Mouse (Mus musculus) testis, adult 2 months (tissue): ENCODE results near the gene Scube3. TPM values are rescaled to one million over a fixed set of nuclear protein-coding genes. Genes with fewer than 3 reads are reported as not detected.

ENCODE experiments used
- H3K27ac ChIP-seq: fragments of 200-500 bp; 2 replicates; pipeline ENCODE4 v1.5.1; 2012; ENCODE audit warnings: low read depth, low read length; ENCODE audit not compliant: control insufficient read depth, insufficient read depth
- H3K27me3 ChIP-seq: fragments of 200-500 bp; 2 replicates; pipeline ENCODE4 v1.6.1; 2012; ENCODE audit warnings: mild to moderate bottlenecking, low read length, moderate library complexity; ENCODE audit not compliant: control insufficient read depth, insufficient read depth
- H3K36me3 ChIP-seq: fragments of 200-500 bp; 2 replicates; pipeline ENCODE4 v1.6.1; 2012; ENCODE audit warnings: mild to moderate bottlenecking, low read length; ENCODE audit not compliant: control insufficient read depth, insufficient read depth
- H3K4me1 ChIP-seq: fragments of 200-500 bp; 2 replicates; pipeline ENCODE4 v1.6.1; 2012; ENCODE audit warnings: low read length; ENCODE audit not compliant: control insufficient read depth, insufficient read depth
- H3K4me3 ChIP-seq: fragments of 200-500 bp; 2 replicates; pipeline ENCODE4 v1.5.1; 2012; ENCODE audit warnings: low read depth, mild to moderate bottlenecking, low read length, moderate library complexity, mixed read lengths; ENCODE audit not compliant: control insufficient read depth
- CTCF ChIP-seq: fragments of 200-500 bp; IDR thresholded peaks from 2 replicates; pipeline ENCODE4 v1.5.1; 2012; ENCODE audit warnings: low read depth, mild to moderate bottlenecking, inconsistent platforms, low read length, moderate library complexity; ENCODE audit not compliant: control insufficient read depth, insufficient read depth, insufficient replicate concordance
- POLR2A ChIP-seq: fragments of 200-500 bp; IDR thresholded peaks from 2 replicates; pipeline ENCODE4 v1.6.1; 2012; ENCODE audit warnings: low read depth, mild to moderate bottlenecking, inconsistent platforms, low read length, moderate library complexity; ENCODE audit not compliant: control insufficient read depth
- polyA plus RNA-seq: library from polyadenylated mRNA; depleted of rRNA; stranded (reverse); fragments of >200 nt; gene quantifications from 2 replicates; pipeline ENCODE4 v1.2.3, GENCODE M21; 2012; rRNA removed

The Scube3 gene
- polyA plus RNA-seq, 1 experiment, result 3.4 TPM

GRCm38 (mm10) chr17:28223561-28224391, 81.8 kb downstream of the Scube3 start:
- Histone ChIP-seq H3K4me1 (peaks cover 15% of the 10 kb centered on the region), H3K36me3 (no peaks in the 10 kb centered on the region), H3K27ac (no peak overlapping the region), H3K4me3 (peak overlapping the region; percentile 78), H3K27me3 (no peaks in the 10 kb centered on the region)
- no peak for TF ChIP-seq CTCF
- no peak for TF ChIP-seq POLR2A

Other genes starting within 250 kb of the Scube3 start
- 16.1 and 18.2 TPM in 2 replicates for gene Anks1, start 232.8 kb upstream of the Scube3 start, polyA plus RNA-seq
- 30.4 and 32.6 TPM in 2 replicates for gene Taf11, start 232.3 kb upstream of the Scube3 start, polyA plus RNA-seq
- gene Tcp11, start 61.5 kb upstream of the Scube3 start, polyA plus RNA-seq, result 4,001 and 4,433 TPM in 2 replicates
- 89.4 and 90.8 TPM in 2 replicates for gene Zfp523, start 35.0 kb downstream of the Scube3 start, polyA plus RNA-seq
- gene Def6, start 65.6 kb downstream of the Scube3 start, polyA plus RNA-seq, result 1.7 and 2.8 TPM in 2 replicates
- gene Ppard, start 90.6 kb downstream of the Scube3 start, polyA plus RNA-seq, result 3.1 and 4.1 TPM in 2 replicates
- 4.3 and 4.4 TPM in 2 replicates for gene Fance, start 171.4 kb downstream of the Scube3 start, polyA plus RNA-seq
- gene Rpl10a, start 186.3 kb downstream of the Scube3 start, polyA plus RNA-seq, result 444 and 603 TPM in 2 replicates
- gene Tead3, start 208.7 kb downstream of the Scube3 start, polyA plus RNA-seq, result 3.2 and 4.3 TPM in 2 replicates
- 0.12 and 0.36 TPM in 2 replicates for gene Tulp1, start 223.1 kb downstream of the Scube3 start, polyA plus RNA-seq